Mouse (Mus musculus): ENCODE results near the gene Psmb1. TPM values are rescaled to one million over a fixed set of nuclear protein-coding genes. Genes with fewer than 3 reads are reported as not detected.
"Not testable (repeated sequence)": the region's sequence is repeated elsewhere in the genome, so short reads cannot be mapped to it uniquely, and the experiment has no call there.

Gene Psmb1
- total RNA-seq, 2 experiments from 2014 or later, result 123 to 127 TPM

GRCm38 (mm10) chr17:15467669-15468068 is 31.9 kb downstream of the Psmb1 start:
- peak; percentile 63 to 79 for DNase-seq
- intact Hi-C loops (cut with DNase I), result loop anchor here (1.0 to 5.0 kb wide), 3 partner anchors 49 to 402 kb away; partner anchors contain the start of gene Dll1

GRCm38 (mm10) chr17:15461921-15462495 is 37.5 kb downstream of the Psmb1 start:
- intact Hi-C loops (cut with DNase I), result no loop called here
- DNase-seq, result peak; percentile 19 to 60

- intact Hi-C loops (cut with DNase I), result no loop called here
- DNase-seq, result no peak
Measured at GRCm38 (mm10) chr17:15459761-15460160, 39.8 kb downstream of the Psmb1 start.

- intact Hi-C loops (cut with DNase I), result no loop called here
- no peak for DNase-seq
Measured at GRCm38 (mm10) chr17:15456595-15456994, 43.0 kb downstream of the Psmb1 start.

DNA sequence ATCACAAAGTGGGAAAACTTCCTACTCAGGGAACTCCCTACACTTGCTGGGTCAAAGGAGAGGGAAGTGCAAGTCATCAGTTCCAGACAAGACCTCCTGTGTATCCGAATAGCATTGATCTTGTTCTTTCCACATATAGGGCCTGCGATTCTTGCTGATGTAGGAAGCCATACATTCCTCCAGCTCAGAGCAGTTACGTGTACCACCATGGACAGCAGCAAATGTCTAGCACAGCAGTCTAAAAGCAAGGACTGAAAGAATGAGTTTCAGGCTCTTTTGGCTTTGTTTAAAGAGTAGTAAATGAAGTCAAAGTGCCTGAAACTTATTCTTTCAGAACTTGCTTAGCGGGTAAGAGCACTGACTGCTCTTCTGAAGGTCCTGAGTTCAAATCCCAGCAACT is 44.3 kb downstream of the Psmb1 start:
- intact Hi-C loops (cut with DNase I), result no loop called here
- no peak for DNase-seq

- intact Hi-C loops (cut with DNase I), result no loop called here
- DNase-seq, result no peak
Measured at GRCm38 (mm10) chr17:15449606-15450005, 49.9 kb downstream of the Psmb1 start.

DNA sequence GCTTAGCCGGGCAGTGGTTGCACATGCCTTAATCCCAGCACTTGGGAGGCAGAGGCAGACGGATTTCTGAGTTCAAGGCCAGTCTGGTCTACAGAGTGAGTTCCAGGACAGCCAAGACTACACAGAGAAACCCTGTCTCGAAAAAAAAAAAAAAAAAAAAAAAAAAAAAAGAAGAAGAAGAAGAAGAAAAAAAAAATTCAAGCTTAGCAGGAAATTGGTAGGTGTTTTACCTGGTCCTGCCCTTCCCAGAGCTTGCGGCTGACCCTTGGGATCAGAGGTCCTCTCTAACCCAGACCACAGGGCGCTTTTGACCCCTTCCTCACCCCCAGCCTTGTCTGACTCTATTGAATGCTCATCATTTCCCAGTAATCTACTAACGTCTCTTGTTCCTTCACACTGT is 50.4 kb downstream of the Psmb1 start:
- intact Hi-C loops (cut with DNase I); DNase-seq: not testable (repeated sequence)

- DNase-seq, result no peak
- intact Hi-C loops (cut with DNase I), result no loop called here
Measured at GRCm38 (mm10) chr17:15447831-15448230, 51.7 kb downstream of the Psmb1 start.

DNA sequence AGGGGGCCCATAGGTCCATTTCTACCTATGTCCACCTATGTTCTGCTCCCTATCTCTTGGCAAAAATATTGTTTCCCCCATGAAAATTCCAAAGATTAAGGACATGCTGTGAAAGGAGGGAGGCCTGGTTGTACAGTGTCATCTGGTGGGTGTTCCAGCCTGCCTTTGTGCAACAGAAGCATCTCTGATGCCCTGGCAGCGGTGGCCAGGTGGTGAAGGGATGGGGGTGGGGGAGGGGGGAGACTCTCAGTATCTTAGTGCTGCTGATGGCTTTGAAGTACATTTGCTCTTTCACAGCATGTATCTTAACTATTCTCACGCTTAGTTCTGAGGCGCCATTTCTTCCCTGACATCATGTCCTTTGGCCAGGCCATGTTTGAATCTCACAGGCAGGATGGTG is 54.1 kb downstream of the Psmb1 start:
- intact Hi-C loops (cut with DNase I), result no loop called here

GRCm38 (mm10) chr17:15440463-15441121 is 59.0 kb downstream of the Psmb1 start:
- no peak for DNase-seq
- intact Hi-C loops (cut with DNase I), result no loop called here

More for the DNA sequence above, 54.1 kb downstream of the Psmb1 start:
- DNase-seq, result no peak

- intact Hi-C loops (cut with DNase I), result no loop called here
Measured at GRCm38 (mm10) chr17:15440067-15440462, 59.5 kb downstream of the Psmb1 start.

DNA sequence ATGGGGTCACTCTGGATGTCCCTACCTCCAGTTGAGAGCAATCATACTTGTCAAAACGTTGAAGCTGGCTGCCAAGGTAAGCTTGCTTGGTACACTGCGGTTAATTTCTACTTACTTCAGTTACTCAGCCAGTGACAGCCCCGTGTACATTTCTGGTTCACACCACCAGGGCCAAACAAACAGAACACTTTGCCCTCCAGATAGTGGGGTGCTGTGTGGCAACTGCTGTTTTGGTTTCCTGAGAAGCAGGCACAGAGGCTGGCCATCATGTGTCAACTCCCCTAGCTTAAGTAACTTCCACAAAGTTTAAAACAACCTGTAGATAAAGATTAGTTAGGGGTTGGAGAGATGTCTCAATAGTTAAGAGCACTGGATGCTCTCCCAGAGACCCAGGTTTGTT is 64.8 kb downstream of the Psmb1 start:
- intact Hi-C loops (cut with DNase I), result no loop called here
- DNase-seq, result no peak

More at GRCm38 (mm10) chr17:15440067-15440462, 59.5 kb downstream of the Psmb1 start:
- no peak for DNase-seq

DNA sequence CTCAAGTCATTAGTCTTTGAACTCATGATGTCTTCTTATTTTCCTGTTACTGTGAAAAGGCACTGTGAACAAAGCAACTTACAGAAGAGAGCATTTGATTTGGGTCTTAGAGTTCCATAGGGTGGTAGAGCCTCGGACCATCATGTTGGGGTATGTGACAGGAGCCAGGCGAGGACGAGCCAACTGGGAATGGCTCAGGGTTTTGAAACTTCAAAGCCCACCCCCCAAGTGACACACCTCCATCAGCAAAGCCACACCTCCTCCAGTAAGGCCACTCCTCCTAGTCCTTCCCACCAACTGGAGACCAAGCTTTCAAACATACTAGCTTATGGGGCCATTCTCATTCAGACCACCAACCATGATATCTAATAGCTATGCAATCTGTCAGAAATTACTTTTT is 67.5 kb downstream of the Psmb1 start:
- no peak for DNase-seq
- intact Hi-C loops (cut with DNase I), result no loop called here

DNA sequence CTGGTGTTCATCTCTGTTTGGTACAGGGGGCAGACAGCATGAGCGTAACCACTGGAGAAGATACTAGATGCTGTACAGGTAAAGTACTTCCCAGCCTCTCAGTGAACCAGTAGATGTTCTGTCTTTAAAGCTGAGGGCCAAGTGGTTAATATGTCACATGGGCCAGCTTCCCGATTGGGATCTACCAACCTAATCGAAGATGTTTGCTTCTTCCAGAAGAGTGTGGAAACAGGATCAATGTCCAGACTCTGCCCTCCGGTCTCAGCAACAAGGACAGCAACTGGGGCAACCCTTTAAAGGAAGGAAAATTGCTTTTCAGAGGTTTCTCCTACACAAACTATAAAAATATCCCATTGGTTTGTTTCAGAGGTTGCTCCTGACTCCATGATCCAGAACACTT is 68.0 kb downstream of the Psmb1 start:
- intact Hi-C loops (cut with DNase I), result no loop called here
- no peak for DNase-seq

GRCm38 (mm10) chr17:15431021-15431514 is 68.5 kb downstream of the Psmb1 start:
- DNase-seq, result no peak
- intact Hi-C loops (cut with DNase I), result no loop called here

DNA sequence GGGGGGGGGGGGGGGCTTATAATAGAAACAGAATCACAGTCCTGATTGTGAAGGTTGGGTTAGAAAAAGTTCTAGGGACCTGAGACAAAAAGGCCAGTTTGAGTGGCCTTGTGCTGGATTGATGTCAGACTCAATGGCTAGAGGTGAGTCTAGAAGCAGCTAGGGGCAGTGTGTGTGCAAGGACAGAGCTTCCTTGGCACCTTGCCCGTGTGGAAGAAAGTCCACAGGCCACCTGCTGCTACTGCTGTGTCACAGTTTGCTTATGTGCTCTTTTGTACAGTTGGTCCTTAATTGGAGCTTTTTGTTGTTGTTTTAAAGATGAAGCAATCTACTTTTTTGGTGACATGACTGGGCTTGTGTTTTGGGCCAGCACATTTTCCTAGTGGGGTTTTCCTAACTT is 69.6 kb downstream of the Psmb1 start:
- DNase-seq, result no peak
- intact Hi-C loops (cut with DNase I), result no loop called here

- intact Hi-C loops (cut with DNase I), result no loop called here
- DNase-seq, result no peak
Measured at GRCm38 (mm10) chr17:15429451-15429850, 70.1 kb downstream of the Psmb1 start.

- no peak for DNase-seq
- intact Hi-C loops (cut with DNase I), result no loop called here
Measured at GRCm38 (mm10) chr17:15425931-15426330, 73.6 kb downstream of the Psmb1 start.
